10 mouse cellular contexts compared by ENCODE assay signal in genomic region chr10:80130403-80131031, GRCm38 (mm10). TPM values are rescaled to one million over a fixed set of nuclear protein-coding genes. Genes with fewer than 3 reads are reported as not detected.
DNase-seq lines count a peak whose midpoint lies in the region; ATAC-seq and TF ChIP-seq lines count a peak whose summit lies in the region.
"Had no signal": no experiment of that assay in that cellular context is flagged by ENCODE, and none has a peak within 500 bp of the region (broad histone marks: within the 10 kb centered on the region; RNA-seq: fewer than 3 reads in every experiment).

No protein-coding gene starts in this region.

- H3K27me3 ChIP-seq in neural tube, embryonic 12.5 days (replicated peaks), result peaks cover 29% of the 10 kb centered on the region
- no peaks in the 10 kb centered on the region for H3K27me3 ChIP-seq in stomach, embryonic 15.5 days (replicated peaks)
- H3K27me3 ChIP-seq: CH12.LX had no signal

- peaks cover 95% of the 10 kb centered on the region for H3K36me3 ChIP-seq in neural tube, embryonic 12.5 days
- peaks cover 60% of the 10 kb centered on the region for H3K36me3 ChIP-seq in stomach, embryonic 15.5 days

- intact Hi-C loops in gastrocnemius, adult 2 months (cut with DNase I), result loop anchor here (5.0 kb wide), 1 partner anchor 98 kb away; no protein-coding TSS in a partner anchor
- intact Hi-C loops in gastrocnemius, postnatal 14 days (cut with DNase I; ENCODE audit: low total_unique reads), result no loop called here

- peak; percentile 13 for DNase-seq in gastrocnemius, adult 2 months
- DNase-seq in gastrocnemius, postnatal 4 days (ENCODE audit: low spot score in 2 of 2), result no peak
- DNase-seq in neural tube, embryonic 10.5 days (ENCODE audit: extremely low spot score, low spot score), result no peak
- DNase-seq in kidney, postnatal 14 days, result peak; percentile 79
- no peak for DNase-seq in cerebellum, postnatal 4 days (ENCODE audit: low spot score in 2 of 2)
- no peak for DNase-seq in gastrocnemius, postnatal 14 days

- TF ChIP-seq CTCF in gastrocnemius, adult 2 months (IDR thresholded peaks at IDR 0.05), result no peak

- no peak overlapping the region for H3K4me2 ChIP-seq in neural tube, embryonic 12.5 days (replicated peaks)
- no peak overlapping the region for H3K4me2 ChIP-seq in stomach, embryonic 15.5 days

- H3K4me1 ChIP-seq in neural tube, embryonic 12.5 days, result peaks cover 15% of the 10 kb centered on the region; the same call in 1 of the 2 replicates
- peaks cover 27% of the 10 kb centered on the region for H3K4me1 ChIP-seq in stomach, embryonic 15.5 days

- no peak overlapping the region for H3K9ac ChIP-seq in neural tube, embryonic 12.5 days
- no peak overlapping the region for H3K9ac ChIP-seq in stomach, embryonic 15.5 days
- H3K9ac ChIP-seq: lung, embryonic 14.5 days had no signal

- no peak for ATAC-seq in neural tube, embryonic 12.5 days (ENCODE audit: low FRiP score, low read depth)
- peak; percentile 44 for ATAC-seq in stomach, embryonic 15.5 days (ENCODE audit: insufficient read depth, low FRiP score, low read depth)

- H3K4me3 ChIP-seq in gastrocnemius, adult 2 months, result no peak overlapping the region
- H3K4me3 ChIP-seq in neural tube, embryonic 12.5 days, result 0 out of 2 replicates have a peak overlapping the region, but pooled peaks have one; percentile 9
- H3K4me3 ChIP-seq in stomach, embryonic 15.5 days (replicated peaks), result no peak overlapping the region

- 84% methylated on average over 18 of the region's 18 CpGs for WGBS in neural tube, embryonic 12.5 days
- 64% methylated on average over 18 of the region's 18 CpGs for WGBS in stomach, embryonic 15.5 days

- H3K27ac ChIP-seq in gastrocnemius, adult 2 months, result no peak overlapping the region
- H3K27ac ChIP-seq in neural tube, embryonic 12.5 days, result no peak overlapping the region
- H3K27ac ChIP-seq in stomach, embryonic 15.5 days, result peak overlapping the region; percentile 63

- no peaks in the 10 kb centered on the region for H3K9me3 ChIP-seq in neural tube, embryonic 12.5 days
- no peaks in the 10 kb centered on the region for H3K9me3 ChIP-seq in stomach, embryonic 15.5 days

RNA-seq across cellular contexts. Expression of gene Atp5d, which starts 7.9 kb away (rescaled TPM):
- 100 to 1,000 TPM; 535 to 725 TPM for total RNA-seq in gastrocnemius, adult 2 months (2021)
- 100 to 1,000 TPM; 522 to 564 TPM for total RNA-seq in gastrocnemius, postnatal 4 days (2021)
- 396 and 422 TPM in 2 replicates for polyA plus RNA-seq in neural tube, embryonic 12.5 days (2016; fragmentation: Nextera tagmentation; extraction: Ambion mirVana)
- 544 and 602 TPM in 2 replicates for polyA plus RNA-seq in stomach, embryonic 15.5 days (2015; fragmentation: Nextera tagmentation; extraction: Ambion mirVana)
- 100 to 1,000 TPM; 657 to 736 TPM for total RNA-seq in gastrocnemius, postnatal 14 days (2021)

RNA-seq across cellular contexts. Expression of gene Cbarp, which starts 10.1 kb away (rescaled TPM):
- 1 to 10 TPM; 1.8 to 2.3 TPM for total RNA-seq in gastrocnemius, adult 2 months (2021)
- total RNA-seq in gastrocnemius, postnatal 4 days (2021), result 1 to 10 TPM; 2.2 to 2.7 TPM
- polyA plus RNA-seq in neural tube, embryonic 12.5 days (2016; fragmentation: Nextera tagmentation; extraction: Ambion mirVana), result 26.5 and 27.3 TPM in 2 replicates
- 5.1 and 6.7 TPM in 2 replicates for polyA plus RNA-seq in stomach, embryonic 15.5 days (2015; fragmentation: Nextera tagmentation; extraction: Ambion mirVana)
- 1 to 10 TPM; 1.6 TPM for total RNA-seq in gastrocnemius, postnatal 14 days (2021)

RNA-seq across cellular contexts. Expression of gene Stk11, which starts 14.9 kb away (rescaled TPM):
- total RNA-seq in gastrocnemius, adult 2 months (2021), result 100 to 1,000 TPM; 144 to 153 TPM
- 100 to 1,000 TPM; 116 to 125 TPM for total RNA-seq in gastrocnemius, postnatal 4 days (2021)
- polyA plus RNA-seq in neural tube, embryonic 12.5 days (2016; fragmentation: Nextera tagmentation; extraction: Ambion mirVana), result 17.4 and 23.9 TPM in 2 replicates
- polyA plus RNA-seq in stomach, embryonic 15.5 days (2015; fragmentation: Nextera tagmentation; extraction: Ambion mirVana), result 16.9 and 19.2 TPM in 2 replicates
- 10 to 100 TPM; 87.6 to 98.0 TPM for total RNA-seq in gastrocnemius, postnatal 14 days (2021)

RNA-seq across cellular contexts. Expression of gene Midn, which starts 17.6 kb away (rescaled TPM):
- total RNA-seq in gastrocnemius, adult 2 months (2021), result 10 to 100 TPM; 34.3 to 39.8 TPM
- 10 to 100 TPM; 67.7 to 74.0 TPM for total RNA-seq in gastrocnemius, postnatal 4 days (2021)
- 40.8 and 45.1 TPM in 2 replicates for polyA plus RNA-seq in neural tube, embryonic 12.5 days (2016; fragmentation: Nextera tagmentation; extraction: Ambion mirVana)
- 16.0 and 19.8 TPM in 2 replicates for polyA plus RNA-seq in stomach, embryonic 15.5 days (2015; fragmentation: Nextera tagmentation; extraction: Ambion mirVana)
- total RNA-seq in gastrocnemius, postnatal 14 days (2021), result 10 to 100 TPM; 40.3 to 43.6 TPM

RNA-seq across cellular contexts. Expression of gene Sbno2, which starts 25.1 kb away (rescaled TPM):
- 1 to 10 TPM; 6.2 to 7.1 TPM for total RNA-seq in gastrocnemius, adult 2 months (2021)
- total RNA-seq in gastrocnemius, postnatal 4 days (2021), result 10 to 100 TPM; 13.0 to 13.6 TPM
- 15.1 and 15.4 TPM in 2 replicates for polyA plus RNA-seq in neural tube, embryonic 12.5 days (2016; fragmentation: Nextera tagmentation; extraction: Ambion mirVana)
- 14.8 and 15.9 TPM in 2 replicates for polyA plus RNA-seq in stomach, embryonic 15.5 days (2015; fragmentation: Nextera tagmentation; extraction: Ambion mirVana)
- 1 to 10 TPM; 6.2 to 6.3 TPM for total RNA-seq in gastrocnemius, postnatal 14 days (2021)

Comparison
In these comparisons a context has a peak if more than half of its experiments do, and no peak if none do; other contexts are left out.
1. DNase-seq: peak in gastrocnemius, adult 2 months (single experiment) and kidney, postnatal 14 days (single experiment); none in gastrocnemius, postnatal 4 days (0 of 2), neural tube, embryonic 10.5 days (single experiment), cerebellum, postnatal 4 days (0 of 2) and gastrocnemius, postnatal 14 days (single experiment).